Mouse (Mus musculus): ENCODE results near the gene Slc38a9. TPM values are rescaled to one million over a fixed set of nuclear protein-coding genes. Genes with fewer than 3 reads are reported as not detected.
"Not testable (repeated sequence)": the region's sequence is repeated elsewhere in the genome, so short reads cannot be mapped to it uniquely, and the experiment has no call there.

The Slc38a9 gene
- polyA plus RNA-seq, 1 experiment from 2014 or later = 10.1 TPM

- Histone ChIP-seq H3K27me3 (ENCODE audit: control insufficient read depth, insufficient read depth, low read length) (no peaks in the 10 kb centered on the region), H3K4me1 (replicated peaks; ENCODE audit: control insufficient read depth, insufficient read depth) (no peaks in the 10 kb centered on the region; the same call in 1 of the 2 replicates), H3K4me3 (ENCODE audit: low read depth, low read length) (no peak overlapping the region), H3K9ac (ENCODE audit: low read length) (no peak overlapping the region), H3K36me3 (ENCODE audit: control insufficient read depth, insufficient read depth, low read length) (no peaks in the 10 kb centered on the region), H3K4me2 (replicated peaks; ENCODE audit: low read depth) (no peak overlapping the region), H3K27ac (replicated peaks) (peak overlapping the region; percentile 61; the same call in 1 of the 2 replicates), H3K9me3 (ENCODE audit: control insufficient read depth, low read length) (no peaks in the 10 kb centered on the region)
- ATAC-seq (ENCODE audit: low FRiP score, low TSS enrichment) (peak; percentile 71; the same call in 1 of the 2 replicates), DNase-seq (ENCODE audit: low spot score) (no peak)
- 41% methylated on average over 9 of the region's 9 CpGs for WGBS
- TF ChIP-seq CTCF (IDR thresholded peaks at IDR 0.05; ENCODE audit: low read depth) (no peak), EP300 (optimal IDR thresholded peaks at IDR 0.05) (peak; percentile 57)
Observed at GRCm38 (mm10) chr13:112721946-112722729, 61.6 kb downstream of the Slc38a9 start.

GRCm38 (mm10) chr13:112724260-112724659, 63.7 kb downstream of the Slc38a9 start:
- not testable (repeated sequence) for ATAC-seq (ENCODE audit: low FRiP score, low TSS enrichment); H3K27me3 ChIP-seq (ENCODE audit: control insufficient read depth, insufficient read depth, low read length); H3K4me1 ChIP-seq (replicated peaks; ENCODE audit: control insufficient read depth, insufficient read depth); H3K4me3 ChIP-seq (ENCODE audit: low read depth, low read length); H3K4me2 ChIP-seq (replicated peaks; ENCODE audit: low read depth); H3K27ac ChIP-seq (replicated peaks); H3K9ac ChIP-seq (ENCODE audit: low read length); DNase-seq (ENCODE audit: low spot score); H3K36me3 ChIP-seq (ENCODE audit: control insufficient read depth, insufficient read depth, low read length); H3K9me3 ChIP-seq (ENCODE audit: control insufficient read depth, low read length)

GRCm38 (mm10) chr13:112726002-112726401, 65.5 kb downstream of the Slc38a9 start:
- Histone ChIP-seq H3K27ac (replicated peaks) (no peak overlapping the region), H3K36me3 (ENCODE audit: control insufficient read depth, insufficient read depth, low read length) (no peaks in the 10 kb centered on the region), H3K4me2 (replicated peaks; ENCODE audit: low read depth) (no peak overlapping the region), H3K9me3 (ENCODE audit: control insufficient read depth, low read length) (no peaks in the 10 kb centered on the region), H3K4me3 (ENCODE audit: low read depth, low read length) (no peak overlapping the region), H3K27me3 (ENCODE audit: control insufficient read depth, insufficient read depth, low read length) (no peaks in the 10 kb centered on the region), H3K4me1 (replicated peaks; ENCODE audit: control insufficient read depth, insufficient read depth) (no peaks in the 10 kb centered on the region; the same call in 1 of the 2 replicates), H3K9ac (ENCODE audit: low read length) (no peak overlapping the region)
- DNase-seq (ENCODE audit: low spot score) (no peak), ATAC-seq (ENCODE audit: low FRiP score, low TSS enrichment) (no peak)
- TF ChIP-seq CTCF (IDR thresholded peaks at IDR 0.05; ENCODE audit: low read depth) (no peak), EP300 (optimal IDR thresholded peaks at IDR 0.05) (no peak)
- 57% methylated on average over 3 of the region's 3 CpGs for WGBS

GRCm38 (mm10) chr13:112733311-112733710, 72.8 kb downstream of the Slc38a9 start:
- no peak overlapping the region for H3K9ac ChIP-seq (ENCODE audit: low read length)
- H3K27me3 ChIP-seq (ENCODE audit: control insufficient read depth, insufficient read depth, low read length) = no peaks in the 10 kb centered on the region
- H3K36me3 ChIP-seq (ENCODE audit: control insufficient read depth, insufficient read depth, low read length) = no peaks in the 10 kb centered on the region
- no peak overlapping the region for H3K4me3 ChIP-seq (ENCODE audit: low read depth, low read length)
- TF ChIP-seq CTCF (IDR thresholded peaks at IDR 0.05; ENCODE audit: low read depth) = no peak
- TF ChIP-seq EP300 (optimal IDR thresholded peaks at IDR 0.05) = no peak
- WGBS = 85% methylated on average over 12 of the region's 12 CpGs
- no peak overlapping the region for H3K27ac ChIP-seq (replicated peaks)
- no peak overlapping the region for H3K4me2 ChIP-seq (replicated peaks; ENCODE audit: low read depth)
- DNase-seq (ENCODE audit: low spot score) (no peak), ATAC-seq (ENCODE audit: low FRiP score, low TSS enrichment) (no peak)
- no peaks in the 10 kb centered on the region for H3K9me3 ChIP-seq (ENCODE audit: control insufficient read depth, low read length)
- H3K4me1 ChIP-seq (replicated peaks; ENCODE audit: control insufficient read depth, insufficient read depth) = no peaks in the 10 kb centered on the region

GRCm38 (mm10) chr13:112734906-112735713, 74.6 kb downstream of the Slc38a9 start:
- ATAC-seq (ENCODE audit: low FRiP score, low TSS enrichment) (peak; percentile 82; the same call in 1 of the 2 replicates), DNase-seq (ENCODE audit: low spot score) (peak; percentile 54)
- H3K27ac ChIP-seq (replicated peaks) = peak overlapping the region; percentile 50; the same call in 1 of the 2 replicates
- TF ChIP-seq CTCF (IDR thresholded peaks at IDR 0.05; ENCODE audit: low read depth) = peak; percentile 21; the same call in 1 of the 2 replicates
- TF ChIP-seq EP300 (optimal IDR thresholded peaks at IDR 0.05) = no peak
- no peak overlapping the region for H3K4me3 ChIP-seq (ENCODE audit: low read depth, low read length)
- WGBS = 50% methylated on average over 14 of the region's 14 CpGs
- no peaks in the 10 kb centered on the region for H3K27me3 ChIP-seq (ENCODE audit: control insufficient read depth, insufficient read depth, low read length)
- no peak overlapping the region for H3K4me2 ChIP-seq (replicated peaks; ENCODE audit: low read depth)
- H3K36me3 ChIP-seq (ENCODE audit: control insufficient read depth, insufficient read depth, low read length) = no peaks in the 10 kb centered on the region
- no peak overlapping the region for H3K9ac ChIP-seq (ENCODE audit: low read length)
- no peaks in the 10 kb centered on the region for H3K9me3 ChIP-seq (ENCODE audit: control insufficient read depth, low read length)
- no peaks in the 10 kb centered on the region for H3K4me1 ChIP-seq (replicated peaks; ENCODE audit: control insufficient read depth, insufficient read depth)
